Mouse (Mus musculus) bone marrow macrophage, adult 2 months (primary cell): ENCODE results near the gene Naglu.

Experiments
- CTCF ChIP-seq: IDR thresholded peaks from 2 replicates; pipeline ENCODE4 v1.5.1; 2012; ENCODE audit warnings: low read depth, mild to moderate bottlenecking, low read length, moderate library complexity
- POLR2A ChIP-seq: IDR thresholded peaks from 2 replicates; pipeline ENCODE4 v1.6.1; 2012; ENCODE audit warnings: mild to moderate bottlenecking, low read depth, low read length, borderline replicate concordance

DNA sequence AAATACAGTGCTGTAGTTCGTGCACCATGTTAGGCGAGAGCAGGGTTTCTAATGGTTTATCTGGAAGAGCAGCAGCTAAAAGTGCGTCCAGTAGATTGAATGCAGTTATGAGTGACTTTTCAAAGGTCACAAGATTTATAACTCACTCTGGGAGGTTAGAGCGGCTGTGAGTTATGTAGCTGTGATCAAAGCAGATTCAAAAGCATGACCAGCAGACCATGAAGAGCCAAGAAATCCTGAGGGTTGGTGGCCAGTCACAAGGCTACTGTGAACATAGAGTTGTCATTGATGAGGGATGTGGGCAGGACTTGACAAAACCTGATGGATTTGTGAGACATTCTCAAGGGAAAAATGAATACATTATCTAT lies 34.5 kb upstream of the Naglu start:
- TF ChIP-seq CTCF (no peak), POLR2A (no peak)
